Mouse (Mus musculus) G1E (cell line): Measurements from ENCODE around the gene Eif4e3.

Source experiments
- CTCF ChIP-seq: IDR thresholded peaks from 2 replicates; pipeline ENCODE4 v1.5.1; 2012; ENCODE audit warnings: low read depth, low read length, inconsistent platforms, mixed read lengths
- GATA2 ChIP-seq: IDR thresholded peaks from 2 replicates; pipeline ENCODE4 v1.6.1; 2012; ENCODE audit warnings: low read depth, low read length, inconsistent platforms, borderline replicate concordance
- TAL1 ChIP-seq: conservative IDR thresholded peaks from 2 replicates; pipeline ENCODE4 v1.6.1; 2012; ENCODE audit warnings: low read depth, low read length, inconsistent platforms, mixed read lengths

DNA sequence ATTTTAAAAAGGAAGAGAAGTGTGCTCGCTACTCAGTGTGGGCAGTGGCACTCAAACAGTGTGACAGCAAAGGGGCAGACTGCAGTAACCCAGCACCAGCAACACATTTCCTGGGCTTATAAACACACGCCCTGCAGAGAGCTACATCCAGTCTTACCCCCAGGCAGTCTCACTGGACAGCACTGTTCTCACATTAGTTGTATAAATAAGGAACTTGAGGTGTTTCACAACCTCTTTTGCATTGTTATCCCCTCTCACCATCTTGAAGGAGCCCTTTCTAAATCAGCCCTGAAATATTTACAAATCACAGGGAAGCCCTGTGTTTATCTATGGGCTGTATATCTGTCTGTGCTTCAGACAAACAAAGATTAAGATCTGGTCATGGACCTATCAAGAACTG lies 17.3 kb downstream of the Eif4e3 start:
- TF ChIP-seq CTCF: no peak
- TF ChIP-seq TAL1: no peak
- no peak for TF ChIP-seq GATA2
